Mouse (Mus musculus) CH12F3 (cell line): ENCODE results near the gene Wdr95.
"Not testable (repeated sequence)": the region's sequence is repeated elsewhere in the genome, so short reads cannot be mapped to it uniquely, and the experiment has no call there.

Experiments used
- in situ Hi-C: fragments of 300-500 bp; cut with MboI; formaldehyde crosslinking; loops from 2 replicates; pipeline ENCODE4 v1.14.3; 2020; ENCODE audit warnings: low sequenced_read_pairs

The Wdr95 gene

GRCm38 (mm10) chr5:149514890-149515289 lies 13.6 kb upstream of the Wdr95 start:
- in situ Hi-C loops: no loop called here

GRCm38 (mm10) chr5:149517116-149517515 lies 11.4 kb upstream of the Wdr95 start:
- in situ Hi-C loops: no loop called here

DNA sequence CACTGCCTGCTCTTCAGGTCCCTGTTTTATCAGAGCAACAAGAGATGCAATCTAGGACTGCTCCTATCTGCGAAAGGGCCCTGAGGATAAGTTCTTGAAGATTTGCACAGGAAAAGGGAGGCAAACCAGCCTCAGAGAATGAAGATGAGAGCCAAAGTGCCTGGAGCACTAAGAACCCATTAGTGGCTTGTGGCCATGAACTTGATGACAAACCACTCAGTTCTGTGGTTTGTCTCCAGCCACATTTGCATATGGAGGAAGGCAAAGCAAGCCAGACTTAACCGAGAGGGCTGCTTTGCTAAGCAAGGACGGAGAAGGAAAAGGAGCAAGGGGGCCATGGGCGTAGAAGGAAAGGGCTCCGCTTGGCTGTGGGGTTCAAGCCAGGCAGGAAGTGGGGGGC lies 7.7 kb upstream of the Wdr95 start:
- in situ Hi-C loops: no loop called here

- in situ Hi-C loops: no loop called here
These were observed 4.6 kb upstream of the Wdr95 start for GRCm38 (mm10) chr5:149523856-149524241.

- in situ Hi-C loops: no loop called here
These were observed 4.1 kb upstream of the Wdr95 start for GRCm38 (mm10) chr5:149524242-149524858.

DNA sequence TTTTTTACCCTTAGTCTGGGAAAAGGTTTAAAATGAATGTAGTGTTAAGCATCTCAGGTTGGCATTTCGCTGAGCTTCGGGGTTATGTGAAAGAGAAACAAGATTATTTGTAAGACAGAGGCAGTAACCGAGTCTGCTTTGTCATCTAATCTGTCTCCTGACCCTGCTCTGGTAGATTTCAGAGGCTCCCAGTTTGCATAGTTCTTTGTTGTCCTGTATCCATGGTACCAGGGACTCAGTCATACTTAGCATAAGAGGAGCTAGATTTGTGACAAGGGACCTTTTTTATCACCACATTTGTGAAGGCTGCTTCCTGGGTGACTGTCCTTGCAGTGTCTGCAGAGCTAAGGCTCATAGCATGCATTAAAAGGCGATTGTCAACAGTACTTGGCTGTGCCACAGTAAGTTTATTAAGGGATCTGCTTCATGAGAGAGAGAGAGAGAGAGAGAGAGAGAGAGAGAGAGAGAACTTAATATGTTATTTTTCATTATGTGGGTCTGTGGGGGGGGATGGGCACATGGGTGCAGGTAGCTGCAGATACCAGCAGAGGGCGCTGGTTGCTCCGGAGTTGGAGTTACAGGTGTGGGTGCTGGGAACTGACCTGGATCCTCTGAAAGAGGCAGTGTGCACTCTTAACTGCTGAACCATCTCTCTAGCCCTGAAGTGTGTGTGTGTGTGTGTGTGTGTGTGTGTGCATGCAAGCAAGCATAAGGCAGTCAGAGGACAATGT lies 3.3 kb upstream of the Wdr95 start:
- in situ Hi-C loops: no loop called here

GRCm38 (mm10) chr5:149526467-149526951 lies 2.0 kb upstream of the Wdr95 start:
- in situ Hi-C loops: no loop called here

DNA sequence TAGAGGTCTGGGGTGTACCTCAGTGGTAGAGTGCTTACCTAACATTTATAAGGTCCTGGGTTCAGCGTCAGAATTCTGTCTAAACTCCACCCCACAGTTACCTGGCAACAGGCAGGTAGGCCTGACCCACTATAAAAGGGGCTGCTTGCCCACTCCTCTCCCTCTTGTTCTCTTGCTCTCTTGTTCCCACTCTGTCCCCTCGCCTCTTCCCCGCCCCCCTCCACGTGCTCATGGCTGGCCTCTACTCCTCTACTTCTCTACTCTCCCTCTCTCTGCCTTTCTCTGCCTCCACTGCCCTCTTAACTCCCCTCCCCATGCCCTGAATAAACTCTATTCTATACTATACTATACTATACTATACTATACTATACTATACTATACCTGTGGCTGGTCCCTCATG lies 1.2 kb upstream of the Wdr95 start:
- in situ Hi-C loops: not testable (repeated sequence)

DNA sequence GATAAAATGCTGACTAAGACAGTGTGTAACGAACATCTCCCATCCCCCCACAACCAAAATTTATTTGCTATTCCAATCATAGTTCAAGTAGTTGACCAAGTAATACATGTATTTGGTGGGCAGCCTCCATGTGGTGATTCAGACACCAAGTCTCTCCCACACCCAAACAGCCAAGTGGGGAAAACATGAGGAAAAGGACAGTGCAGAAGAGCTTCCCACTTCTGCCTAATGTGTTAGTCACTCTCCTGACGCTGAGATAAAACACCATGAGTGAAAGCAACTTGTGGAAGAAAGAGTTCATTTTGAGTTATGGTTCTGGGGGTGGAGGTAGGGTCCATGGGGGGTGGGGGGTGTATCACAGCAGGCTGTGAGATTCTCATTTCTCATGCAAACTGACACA lies 5.4 kb downstream of the Wdr95 start:
- in situ Hi-C loops: no loop called here

DNA sequence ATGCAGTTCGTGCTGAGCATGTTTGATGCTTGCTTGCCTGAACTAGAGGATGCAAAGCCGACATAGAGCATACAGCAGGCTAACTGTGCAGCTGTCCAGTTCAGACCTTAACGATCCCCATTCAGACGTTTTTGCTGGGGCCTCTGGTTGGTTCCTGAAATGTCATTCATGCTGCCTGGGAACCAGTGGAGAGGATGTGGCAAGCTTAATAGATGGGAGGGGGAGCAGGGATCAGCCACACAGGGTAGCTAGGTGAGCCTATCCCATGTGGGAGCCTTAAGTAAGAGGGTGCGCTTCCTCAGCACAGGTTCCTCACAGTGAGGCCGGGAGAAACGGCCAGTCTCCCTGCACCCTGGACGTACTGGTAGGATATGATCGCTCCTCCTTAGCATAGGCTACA lies 7.5 kb downstream of the Wdr95 start:
- in situ Hi-C loops: no loop called here

DNA sequence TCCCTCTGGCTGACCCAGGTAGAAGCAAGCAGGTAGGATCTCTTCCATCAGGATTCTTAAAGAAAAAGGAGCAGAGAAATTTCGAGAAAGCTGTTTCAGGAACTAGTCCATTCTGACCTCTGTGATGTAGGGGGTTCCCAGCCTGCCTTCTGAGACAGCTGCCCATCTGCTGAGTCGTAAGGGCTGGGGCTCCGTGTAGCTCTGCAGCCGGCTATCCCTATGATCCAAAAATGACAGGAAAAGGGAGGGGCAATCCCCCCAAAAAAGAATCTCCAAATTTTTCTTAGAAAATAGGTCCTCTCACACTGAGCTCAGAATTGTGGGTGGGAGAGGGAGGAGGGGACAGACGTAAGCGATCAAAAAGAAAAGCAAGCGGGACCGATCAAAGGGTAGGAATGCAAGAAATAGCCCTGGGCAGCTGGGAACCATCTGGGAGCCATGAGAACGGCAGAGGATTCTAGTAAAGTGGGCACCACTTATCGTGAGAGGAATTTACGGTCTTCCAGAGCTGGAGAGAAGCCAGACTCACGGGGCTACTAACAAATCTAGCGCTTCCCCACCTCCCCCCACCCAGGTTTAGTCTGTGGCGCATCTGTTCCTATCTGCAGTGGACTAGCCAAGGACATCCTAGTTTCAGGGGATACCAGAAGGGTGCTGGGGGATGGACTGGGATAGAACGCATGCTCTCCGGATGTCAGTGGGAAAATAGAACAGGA lies 9.5 kb downstream of the Wdr95 start:
- in situ Hi-C loops: no loop called here

- in situ Hi-C loops: no loop called here
These were observed 10.1 kb downstream of the Wdr95 start for GRCm38 (mm10) chr5:149538531-149538930.

- in situ Hi-C loops: no loop called here
These were observed 10.6 kb downstream of the Wdr95 start for GRCm38 (mm10) chr5:149539051-149539450.

GRCm38 (mm10) chr5:149551179-149551578 lies 22.7 kb downstream of the Wdr95 start:
- in situ Hi-C loops: no loop called here

- in situ Hi-C loops: no loop called here
These were observed 24.3 kb downstream of the Wdr95 start for GRCm38 (mm10) chr5:149552742-149553141.

GRCm38 (mm10) chr5:149553373-149553772 lies 24.9 kb downstream of the Wdr95 start:
- in situ Hi-C loops: no loop called here

DNA sequence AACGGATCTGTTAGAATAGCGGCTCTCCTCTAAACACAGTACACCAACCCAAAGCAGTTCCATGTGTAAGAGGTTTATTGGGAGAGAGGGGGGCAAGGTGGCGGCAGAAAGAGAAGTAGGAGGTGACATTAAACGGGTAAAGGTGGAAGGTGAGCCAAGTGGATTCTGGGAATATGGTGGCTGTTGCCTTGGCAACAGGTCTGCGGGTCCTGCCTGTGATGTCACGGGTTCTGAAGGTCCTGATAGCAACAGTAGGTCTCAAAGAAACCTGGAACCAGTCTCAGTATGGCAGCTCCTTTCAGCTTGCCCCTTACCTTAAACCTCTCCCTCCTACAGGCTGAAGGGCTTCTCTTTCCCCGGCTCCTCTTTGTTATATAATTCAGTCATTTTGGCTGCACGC lies 25.9 kb downstream of the Wdr95 start:
- in situ Hi-C loops: no loop called here

DNA sequence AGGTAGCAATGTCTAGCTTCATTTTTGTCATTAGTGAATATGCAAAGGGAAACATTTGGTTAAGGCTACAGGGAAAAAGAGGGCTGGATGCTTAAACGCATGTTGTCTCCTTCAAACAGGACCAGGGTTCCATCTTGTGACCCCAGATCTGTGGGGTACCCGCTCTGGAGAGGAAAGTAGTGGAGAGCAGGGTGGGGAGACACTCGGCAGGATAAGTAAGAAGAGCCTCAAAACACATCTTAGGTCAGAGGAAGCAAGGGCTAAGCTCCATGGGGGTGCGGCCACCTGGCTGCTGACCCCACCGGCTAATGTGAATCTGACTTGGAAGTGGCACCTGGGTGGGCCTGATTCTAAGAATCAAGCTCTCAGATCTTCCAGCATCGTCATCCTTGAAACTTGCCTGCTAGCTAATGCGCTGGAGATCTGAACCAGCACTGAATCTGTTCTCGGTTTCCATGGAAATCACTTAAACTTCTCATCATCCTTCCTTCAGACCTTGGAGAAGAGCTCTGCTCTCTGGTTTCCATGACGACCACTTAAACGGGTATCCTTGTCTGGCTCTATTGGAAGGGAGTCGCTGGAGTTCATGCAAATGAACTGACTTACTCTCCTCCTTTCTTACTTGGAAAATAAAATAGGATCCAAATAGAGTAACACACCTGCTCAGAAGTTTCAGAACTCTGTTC lies 32.6 kb downstream of the Wdr95 start:
- in situ Hi-C loops: no loop called here

DNA sequence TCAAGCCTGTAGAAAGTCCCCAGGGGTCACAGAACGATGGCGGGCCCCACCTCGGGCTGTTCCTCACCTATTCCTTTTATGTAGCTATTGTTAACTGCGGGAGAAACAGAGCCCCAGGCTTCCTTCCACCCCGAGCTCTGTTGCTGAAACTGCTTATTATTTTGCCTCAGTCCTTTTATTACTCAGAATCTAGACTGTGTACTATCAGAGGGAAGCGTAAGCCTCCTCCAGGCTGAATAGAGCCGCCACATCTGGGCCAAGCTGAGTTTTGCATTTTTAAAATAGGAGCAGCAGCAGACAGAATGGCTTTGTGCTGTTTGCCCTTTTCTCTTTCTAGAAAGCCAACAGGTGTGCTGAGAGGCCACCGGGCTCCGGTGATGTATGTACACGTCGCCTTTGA lies 37.5 kb downstream of the Wdr95 start:
- in situ Hi-C loops: no loop called here

- in situ Hi-C loops: no loop called here
These were observed 38.5 kb downstream of the Wdr95 start for GRCm38 (mm10) chr5:149566957-149567356.

GRCm38 (mm10) chr5:149568993-149569392 lies 40.5 kb downstream of the Wdr95 start:
- in situ Hi-C loops: no loop called here
